23 mouse cellular contexts compared by ENCODE assay signal in the genomic region with DNA sequence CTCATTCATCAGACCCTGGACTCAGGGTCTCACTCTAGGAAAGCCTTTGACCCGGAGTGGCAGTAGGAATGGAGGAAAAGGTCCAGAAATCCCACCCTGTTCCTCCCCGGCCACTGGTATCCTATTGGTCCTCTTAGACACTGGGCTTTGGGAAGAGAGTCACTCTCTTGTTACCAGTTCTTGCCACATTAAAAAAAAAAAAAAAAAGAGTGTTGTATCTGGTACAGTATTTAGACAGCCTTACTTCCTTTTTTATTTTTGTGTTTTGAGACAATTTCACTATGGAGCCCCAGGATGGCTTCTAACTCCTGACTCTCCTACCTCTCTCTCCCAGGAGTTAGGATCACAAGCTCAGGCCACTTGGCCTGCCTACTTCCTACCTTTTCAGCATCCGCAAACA. TPM values are rescaled to one million over a fixed set of nuclear protein-coding genes. Genes with fewer than 3 reads are reported as not detected.
DNase-seq lines count a peak whose midpoint lies in the region; ATAC-seq and TF ChIP-seq lines count a peak whose summit lies in the region.
"Had no signal": no experiment of that assay in that cellular context is flagged by ENCODE, and none has a peak within 500 bp of the region (broad histone marks: within the 10 kb centered on the region; RNA-seq: fewer than 3 reads in every experiment).

No protein-coding gene starts in this region.

- H3K79me2 ChIP-seq in CH12.LX (replicated peaks; ENCODE audit: control insufficient read depth, extremely low read depth, insufficient read depth, poor library complexity, severe bottlenecking) (no peaks in the 10 kb centered on the region), MEL (ENCODE audit: control insufficient read depth, insufficient read depth, low read length, poor library complexity) (no peaks in the 10 kb centered on the region)

- 83% methylated on average over 3 of the region's 3 CpGs for WGBS in midbrain, postnatal 0 days
- WGBS in heart, embryonic 12.5 days, result 67% methylated on average over 3 of the region's 3 CpGs
- WGBS in lung, adult 2 months, result 78% methylated on average over 3 of the region's 3 CpGs

- H3K9ac ChIP-seq in CH12.LX (ENCODE audit: insufficient read depth, low read depth) (no peak overlapping the region), MEL (ENCODE audit: control insufficient read depth, low read depth, low read length, poor library complexity, severe bottlenecking) (no peak overlapping the region)
- no peak overlapping the region for H3K9ac ChIP-seq in midbrain, postnatal 0 days (replicated peaks; ENCODE audit: low read length, poor library complexity, severe bottlenecking)
- no peak overlapping the region for H3K9ac ChIP-seq in heart, embryonic 12.5 days

- TF ChIP-seq RAD21 in CH12.LX (IDR thresholded peaks at IDR 0.05; ENCODE audit: low read depth, low read length) (no peak), MEL (IDR thresholded peaks at IDR 0.05; ENCODE audit: low read depth, low read length) (no peak)

- H3K4me3 ChIP-seq in CH12.LX (replicated peaks in 1 of 3; ENCODE audit: low read depth in 2 of 3, low read length in 2 of 3, poor library complexity in 1 of 3) (no peak overlapping the region), E14TG2a.4 (replicated peaks; ENCODE audit: low read length) (peak overlapping the region; percentile 32), MEL (ENCODE audit: control insufficient read depth in 1 of 2, insufficient read depth in 1 of 2, low read depth in 2 of 2, low read length in 2 of 2) (no peak overlapping the region)
- H3K4me3 ChIP-seq in midbrain, postnatal 0 days (ENCODE audit: low read depth, low read length), result no peak overlapping the region
- no peak overlapping the region for H3K4me3 ChIP-seq in heart, embryonic 12.5 days
- no peak overlapping the region for H3K4me3 ChIP-seq in lung, adult 2 months (replicated peaks; ENCODE audit: extremely low read depth, low read depth, low read length)

- H3K36me3 ChIP-seq in CH12.LX (replicated peaks in 1 of 2; ENCODE audit: control insufficient read depth in 1 of 2, insufficient read depth in 1 of 2, low read length in 1 of 2), result no peaks in the 10 kb centered on the region
- no peaks in the 10 kb centered on the region for H3K36me3 ChIP-seq in E14TG2a.4 (ENCODE audit: insufficient read depth, low read length)
- H3K36me3 ChIP-seq in MEL (ENCODE audit: control insufficient read depth in 1 of 2, insufficient read depth in 2 of 2, low read length in 2 of 2), result no peaks in the 10 kb centered on the region
- H3K36me3 ChIP-seq in midbrain, postnatal 0 days (ENCODE audit: insufficient read depth, low read length), result no peaks in the 10 kb centered on the region
- H3K36me3 ChIP-seq in heart, embryonic 12.5 days, result no peaks in the 10 kb centered on the region
- H3K36me3 ChIP-seq: G1E had no signal

- in situ Hi-C loops in CH12.LX (cut with MboI; ENCODE audit: low pct_ligation_motif_present, low pct_unique_long_range_greater_than_20kb, low sequenced_read_pairs), result loop anchor here (5.0 kb wide), 1 partner anchor 35 kb away; no protein-coding TSS in a partner anchor

- H3K27me3 ChIP-seq in CH12.LX (replicated peaks), result peaks cover 5% of the 10 kb centered on the region
- H3K27me3 ChIP-seq in E14TG2a.4 (ENCODE audit: insufficient read depth, low read length), result no peaks in the 10 kb centered on the region
- peaks cover 0 to 3% of the 10 kb centered on the region in 2 experiments; a peak in 1 of 4 replicates for H3K27me3 ChIP-seq in MEL (ENCODE audit: control insufficient read depth in 1 of 2, insufficient read depth in 2 of 2, low read length in 2 of 2)
- H3K27me3 ChIP-seq in midbrain, postnatal 0 days (ENCODE audit: insufficient read depth, low read length), result no peaks in the 10 kb centered on the region
- no peaks in the 10 kb centered on the region for H3K27me3 ChIP-seq in heart, embryonic 12.5 days (replicated peaks)
- H3K27me3 ChIP-seq: Patski had no signal

- dilution Hi-C loops in CH12.LX (cut with MboI; ENCODE audit: extremely low pct_ligation_motif_present, extremely low pct_unique_long_range_greater_than_20kb, low sequenced_read_pairs), result no loop called here

- TF ChIP-seq EP300 in CH12.LX (IDR thresholded peaks at IDR 0.05; ENCODE audit: low read length) (no peak), MEL (IDR thresholded peaks at IDR 0.05; ENCODE audit: low read depth in 1 of 2, low read length in 2 of 2) (no peak)

- TF ChIP-seq POLR2A in CH12.LX (IDR thresholded peaks at IDR 0.05; ENCODE audit: low read depth, low read length) (no peak), MEL (IDR thresholded peaks at IDR 0.05; ENCODE audit: control insufficient read depth in 1 of 2, insufficient read depth in 1 of 2, low read depth in 1 of 2, low read length in 2 of 2, poor library complexity in 1 of 2) (no peak)
- TF ChIP-seq POLR2A in lung, adult 2 months (IDR thresholded peaks at IDR 0.05; ENCODE audit: borderline replicate concordance, extremely low read depth, low read depth, low read length), result no peak

- no peak for ATAC-seq in midbrain, postnatal 0 days (ENCODE audit: low FRiP score)
- no peak for ATAC-seq in heart, embryonic 12.5 days (ENCODE audit: insufficient number of reproducible peaks, low FRiP score)
- ATAC-seq: activated CD4-positive, CD25-positive, alpha-beta regulatory T cell, adult 4 months; CD4-positive, CD25-positive, alpha-beta regulatory T cell, adult 4 months; Patski had no signal

- no peak for DNase-seq in CH12.LX (ENCODE audit: extremely low read depth)
- DNase-seq in MEL (ENCODE audit: low read depth, low spot score), result no peak
- no peak for DNase-seq in midbrain, postnatal 0 days (ENCODE audit: low spot score)
- no peak for DNase-seq in lung, adult 2 months
- DNase-seq: adrenal gland, adult 2 months; adrenal gland, adult 8-10 months; adrenal gland, postnatal 10 days; adrenal gland, postnatal 14 days; adrenal gland, postnatal 25 days; adrenal gland, postnatal 36 days; B cell, adult 2 months; cerebellum, adult 11 months; cerebellum, adult 11-12 months; cerebellum, adult 18-20 months; cerebellum, adult 2 months; cerebellum, adult 8-10 months; cerebellum, adult 9-10 months had no signal

- TF ChIP-seq CTCF in CH12.LX (conservative IDR thresholded peaks at IDR 0.05 in 1 of 2, IDR thresholded peaks at IDR 0.05 in 1 of 2; ENCODE audit: low read depth in 2 of 2, low read length in 2 of 2) (no peak), E14TG2a.4 (conservative IDR thresholded peaks at IDR 0.05; ENCODE audit: low read length) (no peak), MEL (IDR thresholded peaks at IDR 0.05 in 2 of 3, conservative IDR thresholded peaks at IDR 0.05 in 1 of 3; ENCODE audit: control insufficient read depth in 1 of 3, insufficient read depth in 1 of 3, low read depth in 2 of 3, low read length in 3 of 3, poor library complexity in 1 of 3, severe bottlenecking in 1 of 3) (no peak)
- no peak for TF ChIP-seq CTCF in midbrain, postnatal 0 days (IDR thresholded peaks at IDR 0.05)
- no peak for TF ChIP-seq CTCF in lung, adult 2 months (IDR thresholded peaks at IDR 0.05; ENCODE audit: insufficient read depth, low read length)

- H3K27ac ChIP-seq in CH12.LX (ENCODE audit: insufficient read depth, low read depth), result no peak overlapping the region
- H3K27ac ChIP-seq in MEL (ENCODE audit: control insufficient read depth, low read depth, low read length), result no peak overlapping the region
- H3K27ac ChIP-seq in midbrain, postnatal 0 days (ENCODE audit: low read depth, low read length), result no peak overlapping the region
- no peak overlapping the region for H3K27ac ChIP-seq in heart, embryonic 12.5 days (ENCODE audit: poor library complexity, severe bottlenecking)

- no peaks in the 10 kb centered on the region for H3K9me3 ChIP-seq in CH12.LX (replicated peaks; ENCODE audit: low read length)
- no peaks in the 10 kb centered on the region for H3K9me3 ChIP-seq in E14TG2a.4 (ENCODE audit: low read length)
- no peaks in the 10 kb centered on the region for H3K9me3 ChIP-seq in MEL (replicated peaks; ENCODE audit: insufficient read depth, low read length)
- no peaks in the 10 kb centered on the region for H3K9me3 ChIP-seq in midbrain, postnatal 0 days (ENCODE audit: low read length)
- no peaks in the 10 kb centered on the region for H3K9me3 ChIP-seq in heart, embryonic 12.5 days (replicated peaks)
- H3K9me3 ChIP-seq: G1E had no signal

- no peak overlapping the region for H3K4me2 ChIP-seq in CH12.LX (ENCODE audit: insufficient read depth, low read depth, poor library complexity, severe bottlenecking)
- no peak overlapping the region for H3K4me2 ChIP-seq in midbrain, postnatal 0 days (ENCODE audit: low read depth, low read length, poor library complexity, severe bottlenecking)
- H3K4me2 ChIP-seq in heart, embryonic 12.5 days, result no peak overlapping the region

- H3K4me1 ChIP-seq in CH12.LX (ENCODE audit: control insufficient read depth in 1 of 2, insufficient read depth in 2 of 2) (peaks cover 10 to 17% of the 10 kb centered on the region in 2 experiments), E14TG2a.4 (replicated peaks; ENCODE audit: low read depth, low read length) (peaks cover 91% of the 10 kb centered on the region), MEL (ENCODE audit: control insufficient read depth in 1 of 2, insufficient read depth in 2 of 2, low read length in 2 of 2) (peaks cover 0 to 6% of the 10 kb centered on the region in 2 experiments; a peak in 1 of 4 replicates)
- no peaks in the 10 kb centered on the region for H3K4me1 ChIP-seq in midbrain, postnatal 0 days (ENCODE audit: insufficient read depth, low read length)
- H3K4me1 ChIP-seq in heart, embryonic 12.5 days (replicated peaks), result peaks cover 7% of the 10 kb centered on the region; the same call in 1 of the 2 replicates
- H3K4me1 ChIP-seq in lung, adult 2 months (ENCODE audit: control insufficient read depth, insufficient read depth, low read length), result no peaks in the 10 kb centered on the region

RNA-seq across cellular contexts. Expression of a gene that starts 12.2 kb away (rescaled TPM):
- total RNA-seq in CH12.LX (2012; rRNA removed), result 1.3 and 1.8 TPM in 2 replicates
- 0.51 and 0.70 TPM in 2 replicates for total RNA-seq in CH12.LX (2014; rRNA removed)
- 6.4 and 12.8 TPM in 2 replicates for polyA plus RNA-seq in CH12.LX (2012; ENCODE audit: insufficient read length, low read depth)
- 0.23 and 0.46 TPM in 2 replicates for total RNA-seq in MEL (2012; rRNA removed)
- under 1 TPM in 1 of 2 experiments, not detected in 1; 0.92 TPM for polyA plus RNA-seq in MEL (2012; ENCODE audit: insufficient read depth in 1 of 2, insufficient read length in 2 of 2, low read depth in 1 of 2, low replicate concordance in 2 of 2, missing spikeins in 1 of 2)
- total RNA-seq in midbrain, postnatal 0 days (2014; rRNA removed), result 0.33 and 0.71 TPM in 2 replicates
- polyA plus RNA-seq in midbrain, postnatal 0 days (2015; fragmentation: Nextera tagmentation; extraction: Ambion mirVana), result 0.96 and 1.4 TPM in 2 replicates
- 0.30 and 0.77 TPM in 2 replicates for polyA plus RNA-seq in heart, embryonic 12.5 days (2016; fragmentation: Nextera tagmentation; extraction: Ambion mirVana)
- polyA plus RNA-seq in lung, adult 2 months (2012; rRNA removed), result 1.8 and 3.4 TPM in 2 replicates

RNA-seq across cellular contexts. Expression of a gene that starts 17.1 kb away (rescaled TPM):
- 80.2 and 91.6 TPM in 2 replicates for total RNA-seq in CH12.LX (2012; rRNA removed)
- total RNA-seq in CH12.LX (2014; rRNA removed), result 75.9 and 87.8 TPM in 2 replicates
- 77.7 and 81.2 TPM in 2 replicates for polyA plus RNA-seq in CH12.LX (2012; ENCODE audit: insufficient read length, low read depth)
- 19.0 and 20.1 TPM in 2 replicates for total RNA-seq in MEL (2012; rRNA removed)
- polyA plus RNA-seq in MEL (2012; ENCODE audit: insufficient read depth in 1 of 2, insufficient read length in 2 of 2, low read depth in 1 of 2, low replicate concordance in 2 of 2, missing spikeins in 1 of 2), result 10 to 100 TPM in 1 of 2 experiments, not detected in 1; 20.8 TPM
- 54.7 and 68.8 TPM in 2 replicates for total RNA-seq in midbrain, postnatal 0 days (2014; rRNA removed)
- polyA plus RNA-seq in midbrain, postnatal 0 days (2015; fragmentation: Nextera tagmentation; extraction: Ambion mirVana), result 65.3 and 76.0 TPM in 2 replicates
- polyA plus RNA-seq in heart, embryonic 12.5 days (2016; fragmentation: Nextera tagmentation; extraction: Ambion mirVana), result 21.6 and 22.1 TPM in 2 replicates
- 27.5 and 29.9 TPM in 2 replicates for polyA plus RNA-seq in lung, adult 2 months (2012; rRNA removed)

RNA-seq across cellular contexts. Expression of a gene that starts 29.8 kb away (rescaled TPM):
- total RNA-seq in CH12.LX (2012; rRNA removed) (246 and 263 TPM in 2 replicates), CH12.LX (2014; rRNA removed) (245 and 277 TPM in 2 replicates), MEL (2012; rRNA removed) (220 and 234 TPM in 2 replicates)
- polyA plus RNA-seq in CH12.LX (2012; ENCODE audit: insufficient read length, low read depth) (196 and 213 TPM in 2 replicates), MEL (2012; ENCODE audit: insufficient read depth in 1 of 2, insufficient read length in 2 of 2, low read depth in 1 of 2, low replicate concordance in 2 of 2, missing spikeins in 1 of 2) (100 to 1,000 TPM in 1 of 2 experiments, not detected in 1; 167 TPM)
- 207 and 228 TPM in 2 replicates for total RNA-seq in midbrain, postnatal 0 days (2014; rRNA removed)
- polyA plus RNA-seq in midbrain, postnatal 0 days (2015; fragmentation: Nextera tagmentation; extraction: Ambion mirVana), result 116 and 120 TPM in 2 replicates
- 93.7 and 99.0 TPM in 2 replicates for polyA plus RNA-seq in heart, embryonic 12.5 days (2016; fragmentation: Nextera tagmentation; extraction: Ambion mirVana)
- 166 and 217 TPM in 2 replicates for polyA plus RNA-seq in lung, adult 2 months (2012; rRNA removed)
